Mouse (Mus musculus) left cerebral cortex, postnatal 10 days (tissue): Measurements from ENCODE around the gene 4930519G04Rik. TPM values are rescaled to one million over a fixed set of nuclear protein-coding genes. Genes with fewer than 3 reads are reported as not detected.
A peak's percentile ranks its signal among the peaks of the same experiment; 100 is the strongest.

Experiments used
- microRNA-seq: library from miRNA; unstranded; fragments of <30 nt; microRNA quantifications from one replicate; pipeline ENCODE4 v1.2.0, GENCODE M21; 2022
- total RNA-seq, 2 experiments: library from RNA; stranded (reverse); gene quantifications; 2 replicates each; pipeline ENCODE4 v1.2.3; 2021

4930519G04Rik gene
- total RNA-seq, 2 experiments from 2014 or later: not detected

Small RNA genes within 50 kb of the gene (microRNA-seq; reads per million reads assigned to microRNA genes)
- gene Mir6240: 11.8 reads per million, percentile 33 among the genes with 10 or more reads in this experiment

Other genes starting within 250 kb of the 4930519G04Rik start
- under 1 TPM; 0.64 to 0.79 TPM for gene Trpv4, start 195.2 kb upstream of the 4930519G04Rik start, total RNA-seq
- 10 to 100 TPM; 20.5 to 23.2 TPM for gene Gltp, start 162.7 kb upstream of the 4930519G04Rik start, total RNA-seq
- 10 to 100 TPM; 13.0 to 15.4 TPM for gene Tchp, start 145.9 kb upstream of the 4930519G04Rik start, total RNA-seq
- 10 to 100 TPM; 34.7 to 36.3 TPM for gene Ankrd13a, start 79.0 kb upstream of the 4930519G04Rik start, total RNA-seq
- 10 to 100 TPM; 46.8 to 47.2 TPM for gene Git2, start 78.1 kb upstream of the 4930519G04Rik start, total RNA-seq
- 100 to 1,000 TPM; 165 to 184 TPM for gene 1500011B03Rik, start 30.2 kb upstream of the 4930519G04Rik start, total RNA-seq
- 1 to 10 TPM; 1.3 to 2.0 TPM for gene Gm9936, start 5.0 kb downstream of the 4930519G04Rik start, total RNA-seq
- 1 to 10 TPM in 1 of 2 experiments, under 1 TPM in 1; 0.43 to 1.1 TPM for gene Oasl2, start 43.3 kb downstream of the 4930519G04Rik start, total RNA-seq
- not detected for gene Oasl1, start 69.6 kb downstream of the 4930519G04Rik start, total RNA-seq
- 100 to 1,000 TPM; 203 to 206 TPM for gene 2210016L21Rik, start 88.5 kb downstream of the 4930519G04Rik start, total RNA-seq
- not detected for gene Hnf1a, start 117.4 kb downstream of the 4930519G04Rik start, total RNA-seq
- gene Sppl3, start 157.5 kb downstream of the 4930519G04Rik start, total RNA-seq: 100 to 1,000 TPM; 112 to 115 TPM
- not detected for gene Gm10401, start 244.6 kb downstream of the 4930519G04Rik start, total RNA-seq